Mouse (Mus musculus) bone marrow, adult 2 months (tissue): ENCODE measurements at regions not wholly inside any gene's neighbourhood (a gene's known extent, or its start where the extent isn't known, plus 50 kb on each side); places are given as distances from the start of the nearest gene placed in this dataset.

ENCODE experiments used
- H3K27ac ChIP-seq: fragments of 200-500 bp; 2 replicates; pipeline ENCODE4 v1.5.1; 2012; ENCODE audit warnings: low read depth, mild to moderate bottlenecking, control low read depth, inconsistent platforms, low read length; ENCODE audit not compliant: control insufficient read depth, poor library complexity, insufficient read depth
- H3K4me1 ChIP-seq: fragments of 200-500 bp; 2 replicates; pipeline ENCODE4 v1.6.1; 2011; ENCODE audit warnings: low read length; ENCODE audit not compliant: control insufficient read depth, insufficient read depth
- H3K4me3 ChIP-seq: fragments of 200-500 bp; replicated peaks from 2 replicates; pipeline ENCODE3; 2011; ENCODE audit warnings: mild to moderate bottlenecking, low read depth, low read length, control low read depth; ENCODE audit not compliant: control insufficient read depth
- CTCF ChIP-seq: fragments of 200-500 bp; IDR thresholded peaks from 2 replicates; pipeline ENCODE4 v1.5.1; 2011; ENCODE audit warnings: low read length, control low read depth; ENCODE audit not compliant: control insufficient read depth, insufficient read depth
- POLR2A ChIP-seq: fragments of 200-500 bp; IDR thresholded peaks from 2 replicates; pipeline ENCODE4 v1.6.1; 2011; ENCODE audit warnings: low read depth, mild to moderate bottlenecking, control low read depth, low read length, borderline replicate concordance; ENCODE audit not compliant: control insufficient read depth
- WGBS: fragments of 180-500 bp; shearing (Covaris S2); methylation state at CpG from one replicate; pipeline ENCODE4 v1.1.7; 2018; 5-methylcytosine and 5-hydroxymethylcytosine counted together

DNA sequence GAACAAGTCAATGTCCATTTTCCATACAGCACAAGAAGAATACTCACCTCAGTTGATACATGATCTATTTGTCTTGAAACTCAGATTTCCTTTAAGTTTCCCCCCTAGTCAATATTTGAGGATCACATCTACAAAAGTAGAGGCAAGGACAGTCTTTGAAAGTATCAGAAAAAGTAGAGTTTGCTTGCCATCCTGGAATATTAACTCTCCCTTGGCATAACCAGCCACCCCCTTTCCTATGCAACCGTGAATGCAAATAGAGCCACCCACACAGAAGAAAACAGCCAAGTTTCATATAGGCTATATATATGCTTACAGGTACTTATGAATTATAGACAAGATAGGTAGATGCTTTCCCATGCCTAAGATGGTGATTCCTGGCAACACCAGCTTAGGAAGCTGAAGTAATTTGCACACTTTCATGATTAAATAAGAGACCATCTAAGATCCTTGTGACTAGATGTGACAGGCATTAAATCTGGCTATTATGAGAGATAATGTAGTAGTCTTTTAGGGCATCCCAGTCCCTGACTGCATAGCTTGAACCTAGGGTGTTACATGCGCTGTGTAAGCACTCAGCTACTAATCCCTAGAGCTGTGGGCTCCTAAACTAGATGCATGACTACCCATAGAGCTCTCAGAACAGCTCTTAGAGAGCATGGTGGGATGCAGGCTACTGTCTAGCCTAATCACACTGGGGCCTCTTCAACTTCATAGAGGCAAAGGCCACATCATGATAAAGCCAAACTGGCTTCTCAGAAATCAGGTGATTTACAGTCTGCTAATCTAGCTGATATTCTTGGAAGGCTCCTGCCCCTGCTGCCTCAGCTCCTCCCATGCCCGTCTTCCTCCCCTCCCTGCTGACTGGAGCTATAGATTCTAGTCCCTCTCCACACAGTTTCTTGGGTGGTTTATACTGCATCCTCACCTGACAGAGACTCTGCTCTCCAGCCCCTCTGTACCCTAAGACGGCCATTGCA lies 829.5 kb downstream of the Kcnj2 start:
- H3K4me1 ChIP-seq, result no peaks in the 10 kb centered on the region
- TF ChIP-seq CTCF, result no peak
- H3K27ac ChIP-seq, result no peak overlapping the region
- WGBS, result 70% methylated on average over 4 of the region's 4 CpGs
- H3K4me3 ChIP-seq, result no peak overlapping the region

DNA sequence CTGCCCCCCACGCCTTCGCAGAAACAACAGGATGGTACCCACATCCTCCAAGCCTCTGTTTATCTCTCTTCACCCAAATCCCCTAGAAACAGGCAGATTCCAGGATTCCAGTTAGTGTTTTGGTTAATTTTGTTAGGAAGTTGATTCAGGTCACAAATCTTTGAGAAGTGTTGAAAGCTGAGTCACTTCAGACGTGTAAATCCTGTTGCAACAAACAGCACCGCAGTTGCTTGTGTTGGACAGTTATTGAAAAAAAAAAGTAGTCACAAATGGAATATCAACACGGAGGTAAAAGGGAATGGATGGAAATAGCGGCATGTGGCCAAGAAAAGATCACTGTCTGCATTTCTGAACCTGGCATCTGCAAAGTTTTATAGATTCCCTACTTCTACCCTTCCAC lies 831.0 kb downstream of the Kcnj2 start:
- Histone ChIP-seq H3K4me3 (no peak overlapping the region), H3K4me1 (no peaks in the 10 kb centered on the region), H3K27ac (no peak overlapping the region)
- 75% methylated on average over 6 of the region's 6 CpGs for WGBS
- TF ChIP-seq POLR2A, result no peak
- TF ChIP-seq CTCF, result no peak

DNA sequence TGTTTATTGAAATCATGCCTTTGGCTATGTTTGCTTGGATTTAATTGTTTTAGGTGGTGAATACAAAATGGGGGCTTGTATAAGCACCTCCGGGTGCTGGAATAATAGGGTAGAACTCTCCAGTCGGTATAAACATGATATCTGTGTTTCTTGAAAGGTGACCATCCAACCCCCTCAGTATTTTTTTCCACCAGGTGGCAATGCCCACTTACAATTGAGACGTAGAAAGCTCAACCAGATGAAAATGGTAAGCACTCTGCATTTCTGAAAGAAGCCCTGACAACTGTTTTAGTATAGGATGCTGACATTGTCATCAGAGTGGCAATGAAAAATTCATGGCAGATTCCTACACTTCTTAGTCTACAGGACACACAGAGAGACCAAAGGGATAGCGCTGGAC lies 838.1 kb downstream of the Kcnj2 start:
- no peaks in the 10 kb centered on the region for H3K4me1 ChIP-seq
- no peak overlapping the region for H3K27ac ChIP-seq
- 67% methylated on average over 4 of the region's 4 CpGs for WGBS
- no peak overlapping the region for H3K4me3 ChIP-seq
- no peak for TF ChIP-seq CTCF
- no peak for TF ChIP-seq POLR2A

DNA sequence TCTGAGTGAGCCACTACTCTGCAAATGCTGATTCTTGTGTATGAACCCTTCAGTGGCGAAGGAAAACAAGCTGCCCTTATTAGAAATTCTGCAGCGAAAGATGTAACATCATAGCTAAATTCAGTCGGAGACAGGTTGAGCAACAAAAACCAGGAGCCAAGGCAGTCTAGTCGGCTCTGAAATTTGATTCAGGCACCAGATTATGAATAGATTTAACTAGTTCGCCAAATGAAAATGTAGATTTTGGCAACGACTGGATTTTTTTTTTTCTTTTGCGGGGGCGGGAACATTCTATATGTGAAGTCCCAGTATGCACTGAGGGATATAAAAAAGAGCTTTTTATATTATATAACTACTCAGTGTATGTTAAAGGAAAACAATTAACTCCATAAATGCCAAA lies 847.9 kb downstream of the Kcnj2 start:
- H3K27ac ChIP-seq, result no peak overlapping the region
- 80% methylated on average over 8 of the region's 8 CpGs for WGBS
- H3K4me3 ChIP-seq, result no peak overlapping the region
- H3K4me1 ChIP-seq, result no peaks in the 10 kb centered on the region
- TF ChIP-seq POLR2A (no peak), CTCF (no peak)

DNA sequence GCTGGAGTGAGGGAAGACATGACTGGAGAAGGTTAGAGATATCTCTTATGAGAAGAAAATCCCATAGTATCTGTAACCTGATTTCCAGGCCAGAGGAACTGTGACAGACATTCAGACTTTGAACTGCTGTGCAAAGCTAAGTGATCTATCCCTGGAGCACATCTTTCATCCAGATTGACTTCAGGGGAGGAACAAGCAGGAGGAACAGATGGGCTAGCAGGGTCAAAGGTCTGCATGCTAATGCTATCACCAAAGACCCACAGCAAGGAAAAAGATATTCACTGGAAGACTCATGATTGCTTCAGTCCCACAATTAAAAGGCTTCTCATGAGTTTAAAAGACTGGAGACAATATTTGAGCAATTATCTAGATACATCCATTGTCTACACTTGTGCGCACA lies 855.7 kb upstream of the Sox9 start:
- 87% methylated on average over 1 of the region's 1 CpGs for WGBS
- TF ChIP-seq CTCF (no peak), POLR2A (no peak)
- H3K27ac ChIP-seq, result no peak overlapping the region
- H3K4me1 ChIP-seq, result no peaks in the 10 kb centered on the region
- H3K4me3 ChIP-seq, result no peak overlapping the region

DNA sequence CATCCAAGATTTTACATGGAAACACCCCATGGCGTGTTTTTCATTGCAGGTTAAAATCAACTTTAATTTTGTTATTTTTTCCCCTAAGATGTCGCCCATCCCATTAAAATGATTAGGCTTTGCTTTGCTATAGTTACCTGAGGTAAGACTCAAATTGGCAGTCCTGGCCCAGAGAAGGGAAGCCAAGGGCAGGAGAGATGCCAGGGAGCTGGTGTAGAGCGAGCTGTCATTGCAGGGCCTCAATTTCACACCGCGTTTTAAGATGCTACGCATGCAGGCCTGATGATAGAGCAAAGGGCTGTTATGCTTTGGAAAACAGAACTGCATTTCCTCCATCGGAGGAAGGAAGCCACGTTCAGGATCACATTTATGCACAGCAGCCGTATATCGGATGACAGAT lies 852.7 kb upstream of the Sox9 start:
- no peak overlapping the region for H3K4me3 ChIP-seq
- WGBS, result 84% methylated on average over 10 of the region's 10 CpGs
- TF ChIP-seq POLR2A (no peak), CTCF (no peak)
- H3K27ac ChIP-seq, result no peak overlapping the region
- no peaks in the 10 kb centered on the region for H3K4me1 ChIP-seq

DNA sequence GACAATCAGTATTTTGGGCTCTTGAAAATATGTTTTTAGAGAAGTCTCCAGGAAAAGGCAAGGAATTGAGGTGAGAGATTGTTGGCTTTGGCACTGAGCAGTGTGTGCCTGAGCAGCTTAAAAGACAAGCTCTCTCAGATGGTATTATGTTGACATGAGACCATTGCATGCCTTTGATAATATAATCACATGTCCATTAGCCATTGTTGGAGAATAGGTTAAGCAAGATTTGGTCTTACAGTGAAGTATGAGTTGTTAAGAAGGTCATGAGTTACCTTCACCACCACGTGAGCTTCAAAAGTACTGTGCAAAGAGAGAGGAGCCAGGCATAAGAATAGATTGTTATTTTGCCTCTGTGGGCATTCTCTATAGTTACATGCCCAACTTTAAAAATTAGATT lies 850.0 kb upstream of the Sox9 start:
- no peaks in the 10 kb centered on the region for H3K4me1 ChIP-seq
- H3K27ac ChIP-seq, result no peak overlapping the region
- TF ChIP-seq POLR2A, result no peak
- TF ChIP-seq CTCF, result no peak
- H3K4me3 ChIP-seq, result no peak overlapping the region
- 78% methylated on average over 1 of the region's 1 CpGs for WGBS

DNA sequence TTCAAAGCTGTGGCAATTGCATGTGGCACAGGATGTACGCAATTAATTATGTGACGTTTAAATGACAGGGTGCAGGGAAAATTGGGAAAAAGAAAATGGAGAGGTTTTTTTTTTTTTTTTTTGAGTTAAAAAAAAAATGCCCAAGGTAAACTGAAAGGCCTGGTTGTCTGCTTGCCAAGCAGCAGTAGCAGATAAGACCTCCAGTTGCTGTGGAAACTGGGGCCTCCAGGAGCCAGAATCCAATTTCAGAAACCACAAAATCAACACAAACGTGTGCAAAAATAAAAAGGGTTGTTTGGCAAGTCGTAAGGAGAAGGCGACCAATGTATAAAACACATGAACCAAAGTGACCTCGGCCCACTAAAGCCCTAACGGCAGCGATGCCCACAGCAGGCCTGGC lies 837.7 kb upstream of the Sox9 start:
- 66% methylated on average over 8 of the region's 8 CpGs for WGBS
- Histone ChIP-seq H3K4me3 (no peak overlapping the region), H3K27ac (no peak overlapping the region), H3K4me1 (no peaks in the 10 kb centered on the region)
- TF ChIP-seq POLR2A, result no peak
- no peak for TF ChIP-seq CTCF
